Mouse (Mus musculus): Measurements from ENCODE around the gene Ano10. TPM values are rescaled to one million over a fixed set of nuclear protein-coding genes. Genes with fewer than 3 reads are reported as not detected.
A peak's percentile ranks its signal among the peaks of the same experiment; 100 is the strongest.

Ano10 gene
- polyA plus RNA-seq, 1 experiment from 2014 or later = 37.6 TPM

DNA sequence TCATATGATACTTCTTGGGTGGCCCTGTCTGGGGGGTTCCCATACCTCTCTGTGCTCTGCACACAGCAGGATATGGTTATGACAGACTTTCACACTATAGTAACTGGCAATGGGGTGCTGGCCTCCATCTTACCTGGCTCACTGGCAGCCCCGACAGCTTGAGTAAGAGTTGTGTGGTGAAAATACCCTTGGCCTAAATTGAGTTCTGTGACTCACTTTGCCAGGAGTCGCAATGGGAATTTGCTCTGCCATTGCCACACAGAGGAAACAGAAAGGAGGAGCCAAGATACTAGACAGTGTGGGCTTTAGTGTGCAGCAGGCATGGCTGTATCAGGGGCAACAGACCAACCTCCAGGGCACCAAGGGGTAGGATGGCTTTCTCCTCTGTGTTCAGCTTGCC lies 4.0 kb downstream of the Ano10 start:
- peaks cover 6 to 16% of the 10 kb centered on the region in 2 experiments for H3K4me1 ChIP-seq (ENCODE audit: control insufficient read depth in 2 of 2, insufficient read depth in 2 of 2, low read length in 2 of 2)
- H3K4me2 ChIP-seq (ENCODE audit: low read length) = no peak overlapping the region
- H3K9ac ChIP-seq (ENCODE audit: low read length) = no peak overlapping the region
- no peaks in the 10 kb centered on the region for H3K36me3 ChIP-seq (ENCODE audit: control insufficient read depth, insufficient read depth, low read length)
- 93% methylated on average over 2 of the region's 2 CpGs for WGBS
- no peaks in the 10 kb centered on the region for H3K9me3 ChIP-seq (ENCODE audit: control insufficient read depth, low read length)
- H3K27ac ChIP-seq (replicated peaks in 1 of 2; ENCODE audit: control insufficient read depth in 1 of 2, insufficient read depth in 1 of 2, low read depth in 2 of 2, low read length in 2 of 2) = no peak overlapping the region
- no peaks in the 10 kb centered on the region for H3K27me3 ChIP-seq (ENCODE audit: control insufficient read depth, insufficient read depth, low read length)
- no peak overlapping the region for H3K4me3 ChIP-seq (ENCODE audit: control insufficient read depth in 1 of 2, insufficient read depth in 1 of 2, low read depth in 1 of 2, low read length in 2 of 2)
- no peak for ATAC-seq (ENCODE audit: insufficient number of reproducible peaks, insufficient read depth, low FRiP score, low read depth)

GRCm38 (mm10) chr9:122288416-122288815 lies 5.8 kb downstream of the Ano10 start:
- Histone ChIP-seq H3K36me3 (ENCODE audit: control insufficient read depth, insufficient read depth, low read length) (no peaks in the 10 kb centered on the region), H3K4me2 (ENCODE audit: low read length) (no peak overlapping the region), H3K27me3 (ENCODE audit: control insufficient read depth, insufficient read depth, low read length) (no peaks in the 10 kb centered on the region), H3K4me3 (ENCODE audit: control insufficient read depth in 1 of 2, insufficient read depth in 1 of 2, low read depth in 1 of 2, low read length in 2 of 2) (no peak overlapping the region), H3K4me1 (ENCODE audit: control insufficient read depth in 2 of 2, insufficient read depth in 2 of 2, low read length in 2 of 2) (peaks cover 2 to 11% of the 10 kb centered on the region in 2 experiments), H3K9me3 (ENCODE audit: control insufficient read depth, low read length) (no peaks in the 10 kb centered on the region), H3K27ac (replicated peaks in 1 of 2; ENCODE audit: control insufficient read depth in 1 of 2, insufficient read depth in 1 of 2, low read depth in 2 of 2, low read length in 2 of 2) (no peak overlapping the region), H3K9ac (ENCODE audit: low read length) (no peak overlapping the region)
- no peak for ATAC-seq (ENCODE audit: insufficient number of reproducible peaks, insufficient read depth, low FRiP score, low read depth)
- WGBS = 82% methylated on average over 3 of the region's 3 CpGs

DNA sequence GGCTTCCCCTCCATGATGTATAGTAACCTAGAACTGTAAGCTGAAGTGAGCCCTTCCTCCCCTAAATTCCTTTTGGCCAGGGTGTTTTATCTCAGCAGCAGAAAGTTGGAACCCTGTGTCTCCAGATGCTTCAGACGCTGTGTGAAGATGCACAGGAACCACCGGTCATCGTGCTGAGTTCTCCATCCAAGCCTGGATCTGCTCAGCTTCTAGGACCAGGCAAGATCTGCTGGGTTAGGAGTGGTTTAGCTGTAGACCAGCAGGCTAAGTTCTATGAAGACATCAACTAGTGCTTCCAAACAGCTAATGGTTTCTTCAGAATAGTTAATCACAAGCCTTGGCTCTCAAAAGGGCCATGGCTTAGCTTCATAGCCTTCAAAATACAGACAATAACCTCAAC lies 6.7 kb downstream of the Ano10 start:
- Histone ChIP-seq H3K27me3 (ENCODE audit: control insufficient read depth, insufficient read depth, low read length) (no peaks in the 10 kb centered on the region), H3K4me3 (ENCODE audit: control insufficient read depth in 1 of 2, insufficient read depth in 1 of 2, low read depth in 1 of 2, low read length in 2 of 2) (no peak overlapping the region), H3K9ac (ENCODE audit: low read length) (no peak overlapping the region), H3K36me3 (ENCODE audit: control insufficient read depth, insufficient read depth, low read length) (no peaks in the 10 kb centered on the region), H3K9me3 (ENCODE audit: control insufficient read depth, low read length) (no peaks in the 10 kb centered on the region), H3K4me1 (ENCODE audit: control insufficient read depth in 2 of 2, insufficient read depth in 2 of 2, low read length in 2 of 2) (peaks cover 0 to 6% of the 10 kb centered on the region in 2 experiments; a peak in 1 of 4 replicates), H3K4me2 (ENCODE audit: low read length) (no peak overlapping the region), H3K27ac (replicated peaks in 1 of 2; ENCODE audit: control insufficient read depth in 1 of 2, insufficient read depth in 1 of 2, low read depth in 2 of 2, low read length in 2 of 2) (no peak overlapping the region)
- no peak for ATAC-seq (ENCODE audit: insufficient number of reproducible peaks, insufficient read depth, low FRiP score, low read depth)
- WGBS = 78% methylated on average over 3 of the region's 3 CpGs

DNA sequence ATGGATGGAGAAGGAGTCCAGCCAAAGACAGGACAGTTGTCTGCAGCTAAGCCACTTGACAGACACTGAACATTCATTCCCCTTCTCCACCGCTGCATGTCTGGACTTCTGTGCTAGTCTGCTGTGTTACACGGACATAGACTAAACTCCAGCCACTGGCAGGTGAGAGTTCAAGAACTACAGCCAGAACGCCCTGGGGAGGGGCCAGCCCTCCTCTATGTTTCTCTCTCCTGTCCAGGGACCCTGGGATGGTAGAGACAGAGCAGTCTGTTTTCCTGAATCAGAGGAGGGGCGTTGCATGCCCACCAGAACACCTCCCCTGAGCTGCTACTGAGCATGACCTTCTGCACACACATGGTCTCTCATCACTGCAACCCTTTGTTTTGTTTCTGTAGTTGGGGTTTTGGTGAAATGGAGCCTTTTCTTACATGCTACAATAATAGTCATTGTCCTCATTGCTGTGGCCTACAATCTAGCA lies 8.4 kb downstream of the Ano10 start:
- Histone ChIP-seq H3K9ac (ENCODE audit: low read length) (no peak overlapping the region), H3K4me1 (ENCODE audit: control insufficient read depth in 2 of 2, insufficient read depth in 2 of 2, low read length in 2 of 2) (peaks cover 0 to 6% of the 10 kb centered on the region in 2 experiments; a peak in 1 of 4 replicates), H3K9me3 (ENCODE audit: control insufficient read depth, low read length) (no peaks in the 10 kb centered on the region), H3K36me3 (ENCODE audit: control insufficient read depth, insufficient read depth, low read length) (no peaks in the 10 kb centered on the region), H3K4me3 (ENCODE audit: control insufficient read depth in 1 of 2, insufficient read depth in 1 of 2, low read depth in 1 of 2, low read length in 2 of 2) (no peak overlapping the region), H3K27ac (replicated peaks in 1 of 2; ENCODE audit: control insufficient read depth in 1 of 2, insufficient read depth in 1 of 2, low read depth in 2 of 2, low read length in 2 of 2) (no peak overlapping the region), H3K4me2 (ENCODE audit: low read length) (peak overlapping the region; percentile 34; the same call in 1 of the 2 replicates), H3K27me3 (ENCODE audit: control insufficient read depth, insufficient read depth, low read length) (no peaks in the 10 kb centered on the region)
- 43% methylated on average over 4 of the region's 4 CpGs for WGBS
- ATAC-seq (ENCODE audit: insufficient number of reproducible peaks, insufficient read depth, low FRiP score, low read depth) = no peak

DNA sequence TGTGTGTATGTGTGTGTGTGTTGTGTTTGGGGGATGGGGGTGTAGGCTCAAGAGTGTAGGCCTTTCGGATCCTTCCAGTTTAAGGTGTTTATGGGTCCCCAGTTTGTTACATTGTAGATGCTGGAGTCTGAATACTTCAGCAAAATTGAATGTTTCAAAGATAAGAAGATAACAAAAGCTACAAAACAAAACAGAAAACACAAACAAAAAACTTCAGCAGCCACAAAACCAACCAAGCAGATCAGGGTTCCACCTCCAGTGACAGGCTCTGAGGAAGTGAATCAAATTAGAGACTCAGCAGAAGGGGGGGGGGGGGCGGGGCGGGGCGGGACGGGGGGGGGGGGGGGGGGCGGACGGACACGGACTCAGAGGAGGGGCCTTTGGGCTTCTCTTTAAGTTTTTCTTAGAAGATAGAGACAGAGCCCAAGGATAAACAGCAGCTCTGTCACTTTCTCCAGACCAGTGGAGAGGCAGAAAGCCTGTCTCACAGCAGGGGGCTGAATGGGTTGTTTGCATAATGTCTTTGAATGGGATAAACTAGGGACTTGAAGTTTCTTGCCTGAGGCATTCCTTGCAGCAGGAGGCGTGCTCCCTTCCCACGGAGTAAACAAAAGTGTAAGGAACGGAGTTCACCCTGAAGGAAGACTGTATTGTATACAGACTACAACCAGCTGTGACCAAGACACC lies 8.9 kb downstream of the Ano10 start:
- no peak for ATAC-seq (ENCODE audit: insufficient number of reproducible peaks, insufficient read depth, low FRiP score, low read depth)
- H3K27ac ChIP-seq (replicated peaks in 1 of 2; ENCODE audit: control insufficient read depth in 1 of 2, insufficient read depth in 1 of 2, low read depth in 2 of 2, low read length in 2 of 2) = no peak overlapping the region

GRCm38 (mm10) chr9:122284696-122285095 lies 9.5 kb downstream of the Ano10 start:
- Histone ChIP-seq H3K36me3 (ENCODE audit: control insufficient read depth, insufficient read depth, low read length) (no peaks in the 10 kb centered on the region), H3K4me3 (ENCODE audit: control insufficient read depth in 1 of 2, insufficient read depth in 1 of 2, low read depth in 1 of 2, low read length in 2 of 2) (no peak overlapping the region), H3K4me2 (ENCODE audit: low read length) (no peak overlapping the region), H3K9me3 (ENCODE audit: control insufficient read depth, low read length) (no peaks in the 10 kb centered on the region), H3K4me1 (ENCODE audit: control insufficient read depth in 2 of 2, insufficient read depth in 2 of 2, low read length in 2 of 2) (peaks cover 0 to 6% of the 10 kb centered on the region in 2 experiments; a peak in 1 of 4 replicates), H3K9ac (ENCODE audit: low read length) (no peak overlapping the region), H3K27ac (replicated peaks in 1 of 2; ENCODE audit: control insufficient read depth in 1 of 2, insufficient read depth in 1 of 2, low read depth in 2 of 2, low read length in 2 of 2) (no peak overlapping the region), H3K27me3 (ENCODE audit: control insufficient read depth, insufficient read depth, low read length) (no peaks in the 10 kb centered on the region)
- 60% methylated on average over 2 of the region's 2 CpGs for WGBS
- no peak for ATAC-seq (ENCODE audit: insufficient number of reproducible peaks, insufficient read depth, low FRiP score, low read depth)

More for the DNA sequence above, 8.9 kb downstream of the Ano10 start:
- Histone ChIP-seq H3K4me2 (ENCODE audit: low read length) (peak overlapping the region; percentile 34; the same call in 1 of the 2 replicates), H3K9ac (ENCODE audit: low read length) (no peak overlapping the region), H3K27me3 (ENCODE audit: control insufficient read depth, insufficient read depth, low read length) (no peaks in the 10 kb centered on the region), H3K9me3 (ENCODE audit: control insufficient read depth, low read length) (no peaks in the 10 kb centered on the region), H3K4me3 (ENCODE audit: control insufficient read depth in 1 of 2, insufficient read depth in 1 of 2, low read depth in 1 of 2, low read length in 2 of 2) (no peak overlapping the region), H3K4me1 (ENCODE audit: control insufficient read depth in 2 of 2, insufficient read depth in 2 of 2, low read length in 2 of 2) (peaks cover 0 to 6% of the 10 kb centered on the region in 2 experiments; a peak in 1 of 4 replicates), H3K36me3 (ENCODE audit: control insufficient read depth, insufficient read depth, low read length) (no peaks in the 10 kb centered on the region)
- WGBS = 26% methylated on average over 4 of the region's 11 CpGs

- no peak overlapping the region for H3K27ac ChIP-seq (replicated peaks in 1 of 2; ENCODE audit: control insufficient read depth in 1 of 2, insufficient read depth in 1 of 2, low read depth in 2 of 2, low read length in 2 of 2)
- no peaks in the 10 kb centered on the region for H3K27me3 ChIP-seq (ENCODE audit: control insufficient read depth, insufficient read depth, low read length)
- no peak overlapping the region for H3K4me2 ChIP-seq (ENCODE audit: low read length)
- 81% methylated on average over 4 of the region's 4 CpGs for WGBS
- H3K4me1 ChIP-seq (ENCODE audit: control insufficient read depth in 2 of 2, insufficient read depth in 2 of 2, low read length in 2 of 2) = peaks cover 0 to 4% of the 10 kb centered on the region in 2 experiments; a peak in 1 of 4 replicates
- H3K36me3 ChIP-seq (ENCODE audit: control insufficient read depth, insufficient read depth, low read length) = no peaks in the 10 kb centered on the region
- no peak overlapping the region for H3K4me3 ChIP-seq (ENCODE audit: control insufficient read depth in 1 of 2, insufficient read depth in 1 of 2, low read depth in 1 of 2, low read length in 2 of 2)
- no peaks in the 10 kb centered on the region for H3K9me3 ChIP-seq (ENCODE audit: control insufficient read depth, low read length)
- H3K9ac ChIP-seq (ENCODE audit: low read length) = no peak overlapping the region
- no peak for ATAC-seq (ENCODE audit: insufficient number of reproducible peaks, insufficient read depth, low FRiP score, low read depth)
These were observed 13.2 kb downstream of the Ano10 start for GRCm38 (mm10) chr9:122281004-122281403.

All from heart, embryonic 14.5 days (tissue).